Mouse (Mus musculus) megakaryocyte, embryonic 14.5 days (primary cell): ENCODE measurements around the gene Ptprg. TPM values are rescaled to one million over a fixed set of nuclear protein-coding genes. Genes with fewer than 3 reads are reported as not detected.

ENCODE experiments used
- H3K27me3 ChIP-seq: replicated peaks from 2 replicates; pipeline ENCODE3; 2012; ENCODE audit warnings: inconsistent platforms
- H3K36me3 ChIP-seq: replicated peaks from 2 replicates; pipeline ENCODE3; 2012; ENCODE audit warnings: low read length, inconsistent platforms, mixed read lengths
- H3K4me1 ChIP-seq: 2 replicates; pipeline ENCODE4 v1.6.1; 2012; ENCODE audit warnings: inconsistent platforms
- H3K4me3 ChIP-seq: replicated peaks from 2 replicates; pipeline ENCODE3; 2012; ENCODE audit warnings: moderate library complexity, mild to moderate bottlenecking, inconsistent platforms
- H3K9me3 ChIP-seq: 2 replicates; pipeline ENCODE4 v1.6.1; 2012; ENCODE audit warnings: inconsistent platforms
- FLI1 ChIP-seq: IDR thresholded peaks from 2 replicates; pipeline ENCODE4 v1.6.1; 2012; ENCODE audit warnings: low read length, inconsistent platforms, mixed read lengths
- GATA1 ChIP-seq: IDR thresholded peaks from 3 replicates; pipeline ENCODE4 v1.6.1; 2012; ENCODE audit warnings: mixed read lengths, low read length, inconsistent platforms, borderline replicate concordance
- polyA plus RNA-seq: library from polyadenylated mRNA; stranded (reverse); fragments of >175 nt; gene quantifications from 2 replicates; pipeline ENCODE4 v1.2.3, GENCODE M21; 2012; ENCODE audit warnings: low replicate concordance; ENCODE audit not compliant: insufficient read depth

Ptprg gene
- polyA plus RNA-seq, 1 experiment = 0.09 TPM

GRCm38 (mm10) chr14:12127951-12128350, 574.6 kb downstream of the Ptprg start:
- Histone ChIP-seq H3K9me3 (no peaks in the 10 kb centered on the region), H3K36me3 (no peaks in the 10 kb centered on the region), H3K4me1 (peaks cover 31% of the 10 kb centered on the region), H3K27me3 (no peaks in the 10 kb centered on the region), H3K4me3 (no peak overlapping the region)
- TF ChIP-seq FLI1 = no peak
- no peak for TF ChIP-seq GATA1

GRCm38 (mm10) chr14:12132046-12132615, 578.8 kb downstream of the Ptprg start:
- no peaks in the 10 kb centered on the region for H3K36me3 ChIP-seq
- H3K27me3 ChIP-seq = no peaks in the 10 kb centered on the region
- peaks cover 48% of the 10 kb centered on the region for H3K4me1 ChIP-seq
- TF ChIP-seq FLI1 (no peak), GATA1 (no peak)
- H3K4me3 ChIP-seq = no peak overlapping the region
- H3K9me3 ChIP-seq = no peaks in the 10 kb centered on the region

- no peak for TF ChIP-seq FLI1
- TF ChIP-seq GATA1 = no peak
- H3K4me3 ChIP-seq = no peak overlapping the region
- peaks cover 53% of the 10 kb centered on the region for H3K4me1 ChIP-seq
These were observed 579.8 kb downstream of the Ptprg start for GRCm38 (mm10) chr14:12133163-12133562.

GRCm38 (mm10) chr14:12134504-12134903, 581.2 kb downstream of the Ptprg start:
- Histone ChIP-seq H3K4me3 (no peak overlapping the region), H3K27me3 (no peaks in the 10 kb centered on the region), H3K36me3 (no peaks in the 10 kb centered on the region), H3K9me3 (no peaks in the 10 kb centered on the region), H3K4me1 (peaks cover 53% of the 10 kb centered on the region)
- TF ChIP-seq GATA1 (no peak), FLI1 (no peak)

More at GRCm38 (mm10) chr14:12133163-12133562, 579.8 kb downstream of the Ptprg start:
- H3K36me3 ChIP-seq = no peaks in the 10 kb centered on the region
- H3K27me3 ChIP-seq = no peaks in the 10 kb centered on the region
- no peaks in the 10 kb centered on the region for H3K9me3 ChIP-seq

GRCm38 (mm10) chr14:12136536-12136935, 583.2 kb downstream of the Ptprg start:
- peaks cover 57% of the 10 kb centered on the region for H3K4me1 ChIP-seq
- TF ChIP-seq GATA1 (no peak), FLI1 (no peak)

GRCm38 (mm10) chr14:12139643-12140481, 586.5 kb downstream of the Ptprg start:
- Histone ChIP-seq H3K36me3 (no peaks in the 10 kb centered on the region), H3K4me1 (peaks cover 29% of the 10 kb centered on the region), H3K27me3 (peaks cover 2% of the 10 kb centered on the region), H3K9me3 (no peaks in the 10 kb centered on the region), H3K4me3 (no peak overlapping the region)
- TF ChIP-seq FLI1 (no peak), GATA1 (no peak)

More at GRCm38 (mm10) chr14:12136536-12136935, 583.2 kb downstream of the Ptprg start:
- no peaks in the 10 kb centered on the region for H3K36me3 ChIP-seq
- peaks cover 2% of the 10 kb centered on the region for H3K27me3 ChIP-seq
- H3K4me3 ChIP-seq = no peak overlapping the region
- no peaks in the 10 kb centered on the region for H3K9me3 ChIP-seq

GRCm38 (mm10) chr14:12143941-12144485, 590.7 kb downstream of the Ptprg start:
- Histone ChIP-seq H3K27me3 (peaks cover 4% of the 10 kb centered on the region), H3K9me3 (0 out of 2 replicates have a peak, but pooled peaks cover 2% of the 10 kb centered on the region), H3K36me3 (no peaks in the 10 kb centered on the region), H3K4me1 (peaks cover 6% of the 10 kb centered on the region; the same call in 1 of the 2 replicates), H3K4me3 (no peak overlapping the region)
- TF ChIP-seq GATA1 = no peak
- TF ChIP-seq FLI1 = no peak

- Histone ChIP-seq H3K27me3 (peaks cover 4% of the 10 kb centered on the region), H3K9me3 (0 out of 2 replicates have a peak, but pooled peaks cover 2% of the 10 kb centered on the region), H3K4me3 (no peak overlapping the region), H3K4me1 (no peaks in the 10 kb centered on the region), H3K36me3 (no peaks in the 10 kb centered on the region)
- TF ChIP-seq FLI1 (no peak), GATA1 (no peak)
These were observed 592.6 kb downstream of the Ptprg start for GRCm38 (mm10) chr14:12145919-12146318.

- H3K36me3 ChIP-seq = no peaks in the 10 kb centered on the region
- peaks cover 7% of the 10 kb centered on the region for H3K27me3 ChIP-seq
- H3K9me3 ChIP-seq = 0 out of 2 replicates have a peak, but pooled peaks cover 2% of the 10 kb centered on the region
- H3K4me3 ChIP-seq = no peak overlapping the region
- no peak for TF ChIP-seq GATA1
- no peak for TF ChIP-seq FLI1
- H3K4me1 ChIP-seq = no peaks in the 10 kb centered on the region
These were observed 596.2 kb downstream of the Ptprg start for GRCm38 (mm10) chr14:12149529-12149928.

- no peak for TF ChIP-seq GATA1
- no peak for TF ChIP-seq FLI1
- Histone ChIP-seq H3K36me3 (no peaks in the 10 kb centered on the region), H3K27me3 (peaks cover 6% of the 10 kb centered on the region), H3K4me3 (no peak overlapping the region), H3K4me1 (no peaks in the 10 kb centered on the region), H3K9me3 (no peaks in the 10 kb centered on the region)
These were observed 598.6 kb downstream of the Ptprg start for GRCm38 (mm10) chr14:12151927-12152326.
